Mouse (Mus musculus): ENCODE data around the gene Pdzd2. TPM values are rescaled to one million over a fixed set of nuclear protein-coding genes. Genes with fewer than 3 reads are reported as not detected.
A peak's percentile ranks its signal among the peaks of the same experiment; 100 is the strongest.

The Pdzd2 gene
- polyA plus RNA-seq, 1 experiment from 2014 or later, result 29.0 TPM

DNA sequence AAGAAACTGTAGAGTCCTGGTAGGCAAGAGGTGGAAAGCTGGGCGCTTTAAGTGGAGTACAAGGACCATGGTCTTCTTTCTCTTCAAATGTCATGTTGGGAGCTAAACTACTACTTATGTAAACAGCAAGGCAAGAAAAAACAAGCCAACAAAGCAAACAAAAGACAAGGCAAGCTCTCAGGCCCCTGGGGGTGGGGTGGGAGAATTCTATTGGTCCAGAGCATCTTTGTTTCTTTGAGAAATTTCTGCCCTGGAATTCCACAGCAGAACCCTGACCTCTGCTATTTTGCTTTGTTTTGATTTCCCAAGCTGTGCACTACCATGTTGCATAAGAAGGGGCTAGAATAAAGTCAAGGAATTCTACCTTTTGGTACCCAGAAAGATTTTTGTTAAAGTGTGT is 307.4 kb downstream of the Pdzd2 start:
- H3K4me2 ChIP-seq (replicated peaks; ENCODE audit: low read depth, low read length), result no peak overlapping the region
- no peak for ATAC-seq (ENCODE audit: low FRiP score, low TSS enrichment)
- H3K27me3 ChIP-seq (ENCODE audit: insufficient read depth, low read length), result no peaks in the 10 kb centered on the region
- peak overlapping the region; percentile 31; the same call in 1 of the 2 replicates for H3K27ac ChIP-seq (ENCODE audit: low read length)
- WGBS, result 84% methylated on average over 1 of the region's 1 CpGs
- H3K9me3 ChIP-seq (ENCODE audit: low read length), result no peaks in the 10 kb centered on the region
- H3K4me1 ChIP-seq (ENCODE audit: insufficient read depth, low read length), result peaks cover 69% of the 10 kb centered on the region
- no peak overlapping the region for H3K4me3 ChIP-seq (ENCODE audit: low read length)
- no peak overlapping the region for H3K9ac ChIP-seq (replicated peaks; ENCODE audit: low read length)
- no peaks in the 10 kb centered on the region for H3K36me3 ChIP-seq (ENCODE audit: insufficient read depth, low read length)

- Histone ChIP-seq H3K27me3 (ENCODE audit: insufficient read depth, low read length) (no peaks in the 10 kb centered on the region), H3K4me3 (ENCODE audit: low read length) (no peak overlapping the region), H3K9ac (replicated peaks; ENCODE audit: low read length) (no peak overlapping the region), H3K4me1 (ENCODE audit: insufficient read depth, low read length) (peaks cover 66% of the 10 kb centered on the region), H3K4me2 (replicated peaks; ENCODE audit: low read depth, low read length) (no peak overlapping the region), H3K9me3 (ENCODE audit: low read length) (no peaks in the 10 kb centered on the region), H3K27ac (ENCODE audit: low read length) (no peak overlapping the region), H3K36me3 (ENCODE audit: insufficient read depth, low read length) (no peaks in the 10 kb centered on the region)
- WGBS, result 40% methylated on average over 7 of the region's 7 CpGs
- no peak for ATAC-seq (ENCODE audit: low FRiP score, low TSS enrichment)
These were observed 308.0 kb downstream of the Pdzd2 start for GRCm38 (mm10) chr15:12431684-12432083.

DNA sequence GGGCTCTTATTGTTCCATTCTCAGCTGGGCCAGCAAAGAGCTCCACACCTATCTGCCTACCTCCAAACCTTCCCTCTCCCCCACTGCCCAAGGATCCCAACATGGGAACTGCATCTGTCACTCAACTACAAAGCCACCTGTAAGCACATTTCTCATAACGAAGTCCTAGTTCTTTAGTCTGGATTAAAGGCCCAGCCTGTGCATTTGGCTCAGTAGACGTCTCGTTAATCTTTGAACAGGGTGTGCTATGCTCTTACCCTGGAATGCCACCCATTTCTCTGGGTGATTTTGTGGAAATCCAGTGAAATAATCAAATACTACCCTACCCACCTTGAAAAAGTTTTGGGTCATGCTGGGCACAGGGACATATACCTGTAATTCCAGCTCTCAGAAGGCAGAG is 308.5 kb downstream of the Pdzd2 start:
- no peaks in the 10 kb centered on the region for H3K9me3 ChIP-seq (ENCODE audit: low read length)
- H3K4me2 ChIP-seq (replicated peaks; ENCODE audit: low read depth, low read length), result no peak overlapping the region
- H3K27me3 ChIP-seq (ENCODE audit: insufficient read depth, low read length), result no peaks in the 10 kb centered on the region
- no peaks in the 10 kb centered on the region for H3K36me3 ChIP-seq (ENCODE audit: insufficient read depth, low read length)
- WGBS, result 87% methylated on average over 3 of the region's 3 CpGs
- H3K27ac ChIP-seq (ENCODE audit: low read length), result 0 out of 2 replicates have a peak overlapping the region, but pooled peaks have one; percentile 5
- ATAC-seq (ENCODE audit: low FRiP score, low TSS enrichment), result no peak
- no peak overlapping the region for H3K4me3 ChIP-seq (ENCODE audit: low read length)
- peaks cover 61% of the 10 kb centered on the region for H3K4me1 ChIP-seq (ENCODE audit: insufficient read depth, low read length)
- no peak overlapping the region for H3K9ac ChIP-seq (replicated peaks; ENCODE audit: low read length)

GRCm38 (mm10) chr15:12430670-12431069 is 309.1 kb downstream of the Pdzd2 start:
- no peak for ATAC-seq (ENCODE audit: low FRiP score, low TSS enrichment)
- peak overlapping the region; percentile 77 for H3K27ac ChIP-seq (ENCODE audit: low read length)
- H3K4me1 ChIP-seq (ENCODE audit: insufficient read depth, low read length), result peaks cover 57% of the 10 kb centered on the region
- no peaks in the 10 kb centered on the region for H3K36me3 ChIP-seq (ENCODE audit: insufficient read depth, low read length)
- no peaks in the 10 kb centered on the region for H3K27me3 ChIP-seq (ENCODE audit: insufficient read depth, low read length)
- no peak overlapping the region for H3K4me2 ChIP-seq (replicated peaks; ENCODE audit: low read depth, low read length)
- H3K4me3 ChIP-seq (ENCODE audit: low read length), result no peak overlapping the region
- no peak overlapping the region for H3K9ac ChIP-seq (replicated peaks; ENCODE audit: low read length)
- no peaks in the 10 kb centered on the region for H3K9me3 ChIP-seq (ENCODE audit: low read length)
- 48% methylated on average over 4 of the region's 4 CpGs for WGBS

GRCm38 (mm10) chr15:12429572-12430431 is 309.9 kb downstream of the Pdzd2 start:
- 41% methylated on average over 7 of the region's 7 CpGs for WGBS
- peak overlapping the region; percentile 77 for H3K27ac ChIP-seq (ENCODE audit: low read length)
- no peak overlapping the region for H3K4me2 ChIP-seq (replicated peaks; ENCODE audit: low read depth, low read length)
- H3K9ac ChIP-seq (replicated peaks; ENCODE audit: low read length), result no peak overlapping the region
- no peak overlapping the region for H3K4me3 ChIP-seq (ENCODE audit: low read length)
- H3K9me3 ChIP-seq (ENCODE audit: low read length), result no peaks in the 10 kb centered on the region
- ATAC-seq (ENCODE audit: low FRiP score, low TSS enrichment), result peak; percentile 46
- no peaks in the 10 kb centered on the region for H3K36me3 ChIP-seq (ENCODE audit: insufficient read depth, low read length)
- H3K4me1 ChIP-seq (ENCODE audit: insufficient read depth, low read length), result peaks cover 62% of the 10 kb centered on the region
- no peaks in the 10 kb centered on the region for H3K27me3 ChIP-seq (ENCODE audit: insufficient read depth, low read length)

DNA sequence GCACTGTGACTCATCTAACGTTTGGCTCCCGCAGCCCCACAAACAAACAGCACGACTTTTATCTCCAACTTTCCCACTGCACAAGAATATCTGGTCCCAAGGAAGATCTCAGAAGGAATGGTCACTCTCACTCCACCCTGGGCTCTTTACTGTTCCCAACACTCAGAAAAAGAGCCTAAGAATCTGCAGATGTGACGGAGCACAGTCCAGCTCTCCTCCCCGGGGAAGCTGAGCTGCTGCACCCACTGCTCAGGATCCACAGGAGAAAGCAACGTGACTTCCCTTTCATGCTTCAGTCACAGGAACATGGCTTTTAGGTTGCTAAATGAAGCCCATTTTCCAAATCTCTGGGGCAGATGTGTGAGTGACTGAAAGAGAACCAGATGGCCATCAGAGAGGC is 311.9 kb downstream of the Pdzd2 start:
- Histone ChIP-seq H3K4me2 (replicated peaks; ENCODE audit: low read depth, low read length) (no peak overlapping the region), H3K36me3 (ENCODE audit: insufficient read depth, low read length) (no peaks in the 10 kb centered on the region), H3K9ac (replicated peaks; ENCODE audit: low read length) (no peak overlapping the region), H3K27ac (ENCODE audit: low read length) (no peak overlapping the region), H3K4me3 (ENCODE audit: low read length) (no peak overlapping the region), H3K4me1 (ENCODE audit: insufficient read depth, low read length) (peaks cover 52% of the 10 kb centered on the region), H3K27me3 (ENCODE audit: insufficient read depth, low read length) (no peaks in the 10 kb centered on the region), H3K9me3 (ENCODE audit: low read length) (no peaks in the 10 kb centered on the region)
- ATAC-seq (ENCODE audit: low FRiP score, low TSS enrichment), result no peak
- 81% methylated on average over 6 of the region's 6 CpGs for WGBS

GRCm38 (mm10) chr15:12426342-12426741 is 313.4 kb downstream of the Pdzd2 start:
- Histone ChIP-seq H3K9ac (replicated peaks; ENCODE audit: low read length) (no peak overlapping the region), H3K4me3 (ENCODE audit: low read length) (no peak overlapping the region), H3K36me3 (ENCODE audit: insufficient read depth, low read length) (no peaks in the 10 kb centered on the region), H3K4me1 (ENCODE audit: insufficient read depth, low read length) (peaks cover 37% of the 10 kb centered on the region), H3K27ac (ENCODE audit: low read length) (no peak overlapping the region), H3K4me2 (replicated peaks; ENCODE audit: low read depth, low read length) (no peak overlapping the region), H3K27me3 (ENCODE audit: insufficient read depth, low read length) (no peaks in the 10 kb centered on the region), H3K9me3 (ENCODE audit: low read length) (no peaks in the 10 kb centered on the region)
- 57% methylated on average over 6 of the region's 6 CpGs for WGBS
- no peak for ATAC-seq (ENCODE audit: low FRiP score, low TSS enrichment)

DNA sequence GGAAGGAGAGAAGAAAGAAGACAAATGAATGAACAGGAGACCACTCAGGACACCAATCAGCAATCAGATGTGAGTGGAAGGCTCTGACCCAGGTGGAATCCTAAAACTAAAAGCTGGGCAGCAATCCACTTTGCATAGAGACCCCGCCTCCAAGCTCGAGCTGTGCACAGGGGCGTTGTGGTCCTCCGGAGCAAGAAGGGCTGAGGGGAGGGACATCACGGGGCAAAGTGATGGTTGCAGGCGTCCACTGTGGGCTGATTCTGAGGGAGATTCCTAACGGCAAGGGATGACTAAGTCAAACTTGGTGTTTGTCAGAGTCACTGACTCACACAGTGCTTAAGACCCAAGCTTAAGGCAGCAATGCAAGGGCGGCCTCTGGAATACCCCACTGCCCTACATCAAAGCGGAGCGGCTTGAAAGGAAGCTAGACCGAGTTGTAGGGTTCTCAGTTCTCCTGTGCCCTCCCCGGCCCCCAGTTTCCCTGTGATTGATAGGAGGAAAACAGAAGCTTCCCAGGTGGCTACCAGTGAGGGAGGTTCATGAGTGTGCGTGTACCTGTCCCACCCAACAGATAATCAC is 314.6 kb downstream of the Pdzd2 start:
- Histone ChIP-seq H3K4me2 (replicated peaks; ENCODE audit: low read depth, low read length) (no peak overlapping the region), H3K4me1 (ENCODE audit: insufficient read depth, low read length) (peaks cover 28% of the 10 kb centered on the region), H3K27me3 (ENCODE audit: insufficient read depth, low read length) (no peaks in the 10 kb centered on the region), H3K9ac (replicated peaks; ENCODE audit: low read length) (no peak overlapping the region), H3K4me3 (ENCODE audit: low read length) (no peak overlapping the region), H3K27ac (ENCODE audit: low read length) (no peak overlapping the region), H3K36me3 (ENCODE audit: insufficient read depth, low read length) (no peaks in the 10 kb centered on the region), H3K9me3 (ENCODE audit: low read length) (no peaks in the 10 kb centered on the region)
- 0 out of 2 replicates have a peak, but pooled peaks have one; percentile 29 for ATAC-seq (ENCODE audit: low FRiP score, low TSS enrichment)
- WGBS, result 47% methylated on average over 13 of the region's 13 CpGs

GRCm38 (mm10) chr15:12424187-12424586 is 315.5 kb downstream of the Pdzd2 start:
- H3K4me3 ChIP-seq (ENCODE audit: low read length), result no peak overlapping the region
- no peaks in the 10 kb centered on the region for H3K27me3 ChIP-seq (ENCODE audit: insufficient read depth, low read length)
- WGBS, result 61% methylated on average over 5 of the region's 5 CpGs
- no peak for ATAC-seq (ENCODE audit: low FRiP score, low TSS enrichment)
- no peak overlapping the region for H3K4me2 ChIP-seq (replicated peaks; ENCODE audit: low read depth, low read length)
- no peak overlapping the region for H3K27ac ChIP-seq (ENCODE audit: low read length)
- H3K9me3 ChIP-seq (ENCODE audit: low read length), result no peaks in the 10 kb centered on the region
- peaks cover 18% of the 10 kb centered on the region for H3K4me1 ChIP-seq (ENCODE audit: insufficient read depth, low read length)
- no peak overlapping the region for H3K9ac ChIP-seq (replicated peaks; ENCODE audit: low read length)
- no peaks in the 10 kb centered on the region for H3K36me3 ChIP-seq (ENCODE audit: insufficient read depth, low read length)

DNA sequence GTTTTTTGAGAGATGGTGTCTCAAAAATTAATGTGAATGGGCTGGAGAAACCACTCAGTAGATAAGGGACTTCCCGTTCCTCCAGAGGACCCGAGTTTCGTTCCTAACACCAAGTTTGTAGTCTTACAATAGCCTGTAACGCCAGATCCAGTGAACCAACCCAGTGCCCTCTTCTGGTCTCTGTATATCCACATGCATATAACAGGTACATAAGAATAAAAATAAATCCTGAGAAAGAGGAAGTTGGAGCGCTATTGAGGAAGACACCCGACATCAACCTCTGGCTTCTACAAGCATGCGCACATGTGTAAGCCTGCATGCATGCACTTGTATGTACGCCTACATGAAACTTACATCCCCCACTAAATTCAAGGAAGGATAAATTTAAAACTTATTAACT is 318.8 kb downstream of the Pdzd2 start:
- Histone ChIP-seq H3K9me3 (ENCODE audit: low read length) (no peaks in the 10 kb centered on the region), H3K27me3 (ENCODE audit: insufficient read depth, low read length) (no peaks in the 10 kb centered on the region), H3K9ac (replicated peaks; ENCODE audit: low read length) (no peak overlapping the region), H3K4me1 (ENCODE audit: insufficient read depth, low read length) (peaks cover 15% of the 10 kb centered on the region), H3K4me2 (replicated peaks; ENCODE audit: low read depth, low read length) (no peak overlapping the region), H3K36me3 (ENCODE audit: insufficient read depth, low read length) (no peaks in the 10 kb centered on the region), H3K4me3 (ENCODE audit: low read length) (no peak overlapping the region), H3K27ac (ENCODE audit: low read length) (no peak overlapping the region)
- WGBS, result 96% methylated on average over 8 of the region's 8 CpGs
- no peak for ATAC-seq (ENCODE audit: low FRiP score, low TSS enrichment)

Data from kidney, embryonic 16.5 days (tissue).